Mouse (Mus musculus) heart, embryonic 14.5 days (tissue): ENCODE results near the gene Olfr96. TPM values are rescaled to one million over a fixed set of nuclear protein-coding genes. Genes with fewer than 3 reads are reported as not detected.

Experiments
- ATAC-seq: fragments of 200-750 bp; cut with Nextera tagmentation; 2 replicates; pipeline ENCODE4 v1.8.0; 2017; ENCODE audit warnings: low read depth, moderate TSS enrichment; ENCODE audit not compliant: insufficient number of reproducible peaks, insufficient read depth, low FRiP score
- H3K27ac ChIP-seq, 2 experiments: fragments of 200-500 bp in 1 of 2; fragments of 300-500 bp in 1 of 2; sonication (generic) in 1 of 2; replicated peaks in 1 of 2; 2 replicates each; pipeline ENCODE4 v1.5.1; 2012 to 2014; ENCODE audit warnings: low read depth in 2 of 2, low read length in 2 of 2, control low read depth in 1 of 2, mild to moderate bottlenecking in 1 of 2, mixed read lengths in 1 of 2; ENCODE audit not compliant: control insufficient read depth in 1 of 2, insufficient read depth in 1 of 2
- H3K27me3 ChIP-seq: fragments of 300-500 bp; sonication (generic); 2 replicates; pipeline ENCODE4 v1.6.1; 2014; ENCODE audit warnings: mild to moderate bottlenecking, low read length, control low read depth; ENCODE audit not compliant: control insufficient read depth, insufficient read depth
- H3K36me3 ChIP-seq: fragments of 300-500 bp; sonication (generic); 2 replicates; pipeline ENCODE4 v1.6.1; 2014; ENCODE audit warnings: mild to moderate bottlenecking, control low read depth, low read length, mixed read lengths; ENCODE audit not compliant: control insufficient read depth, insufficient read depth
- H3K4me1 ChIP-seq, 2 experiments: fragments of 200-500 bp in 1 of 2; fragments of 300-500 bp in 1 of 2; sonication (generic) in 1 of 2; 2 replicates each; pipeline ENCODE4 v1.6.1; 2012 to 2014; ENCODE audit warnings: low read length in 2 of 2, control low read depth in 1 of 2, mixed read lengths in 1 of 2; ENCODE audit not compliant: control insufficient read depth in 2 of 2, insufficient read depth in 2 of 2
- H3K4me2 ChIP-seq: fragments of 300-500 bp; sonication (generic); 2 replicates; pipeline ENCODE4 v1.6.1; 2014; ENCODE audit warnings: mild to moderate bottlenecking, low read length
- H3K4me3 ChIP-seq, 2 experiments: fragments of 200-500 bp in 1 of 2; fragments of 300-500 bp in 1 of 2; sonication (generic) in 1 of 2; 2 replicates each; pipeline ENCODE4 v1.5.1; 2012 to 2014; ENCODE audit warnings: low read length in 2 of 2, mild to moderate bottlenecking in 2 of 2, control low read depth in 1 of 2, low read depth in 1 of 2, moderate library complexity in 1 of 2; ENCODE audit not compliant: control insufficient read depth in 1 of 2, insufficient read depth in 1 of 2
- H3K9ac ChIP-seq: fragments of 300-500 bp; sonication (generic); 2 replicates; pipeline ENCODE4 v1.6.1; 2014; ENCODE audit warnings: mild to moderate bottlenecking, low read length
- H3K9me3 ChIP-seq: fragments of 300-500 bp; sonication (generic); 2 replicates; pipeline ENCODE4 v1.6.1; 2016; ENCODE audit warnings: low read length, control low read depth; ENCODE audit not compliant: control insufficient read depth
- WGBS: fragments of 180-500 bp; shearing (Covaris S2); extraction: QIAGEN DNeasy Blood & Tissue Kit; methylation state at CpG from one replicate; pipeline ENCODE4 v1.1.7; 2014; 5-methylcytosine and 5-hydroxymethylcytosine counted together
- polyA plus RNA-seq: library from polyadenylated mRNA; unstranded; fragments of >200 nt; fragmentation: Nextera tagmentation; extraction: Ambion mirVana; gene quantifications from 2 replicates; pipeline ENCODE4 v1.2.1, GENCODE M21; 2014

The Olfr96 gene
- polyA plus RNA-seq, 1 experiment from 2014 or later = not detected

DNA sequence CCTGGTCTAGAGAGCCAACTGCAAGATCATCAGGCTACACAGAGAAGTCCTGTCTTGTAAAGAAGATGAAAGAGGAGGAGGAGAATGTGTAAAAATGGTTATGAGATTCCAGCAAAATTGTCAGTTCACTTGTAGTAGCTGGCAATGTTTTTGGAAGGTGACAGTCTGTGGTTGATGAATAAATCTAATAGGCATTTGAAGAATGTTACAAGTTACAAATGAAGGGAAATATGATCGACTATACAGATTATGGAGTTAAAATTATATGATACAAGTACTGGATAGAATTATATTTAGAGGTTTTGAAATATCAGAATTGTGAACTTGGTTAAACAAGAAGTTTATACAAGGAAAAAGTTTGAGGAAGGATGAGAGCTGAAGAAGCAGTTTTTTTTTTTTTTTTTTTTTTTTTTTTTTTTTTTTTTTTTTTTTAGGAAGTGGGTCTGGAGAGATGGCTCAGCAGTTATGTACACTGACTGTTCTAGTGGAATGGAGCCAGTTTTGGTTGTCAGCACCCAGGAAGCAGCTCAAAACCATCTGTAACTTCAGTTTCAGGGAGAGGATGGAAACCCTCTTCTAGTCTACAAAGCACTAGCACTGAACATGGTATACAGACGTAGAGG lies 55.8 kb downstream of the Olfr96 start:
- no peak overlapping the region for H3K27ac ChIP-seq
- WGBS = 52% methylated on average over 2 of the region's 2 CpGs
- no peak overlapping the region for H3K4me3 ChIP-seq
- no peaks in the 10 kb centered on the region for H3K36me3 ChIP-seq
- no peaks in the 10 kb centered on the region for H3K9me3 ChIP-seq
- no peaks in the 10 kb centered on the region for H3K27me3 ChIP-seq
- no peaks in the 10 kb centered on the region for H3K4me1 ChIP-seq
- no peak overlapping the region for H3K4me2 ChIP-seq
- no peak for ATAC-seq
- H3K9ac ChIP-seq = no peak overlapping the region

Other genes starting within 250 kb of the Olfr96 start
- 0.32 TPM in 1 of 2 replicates, not detected in the other for gene 2410137M14Rik, start 238.9 kb upstream of the Olfr96 start, polyA plus RNA-seq
- gene H2-M5, start 230.6 kb upstream of the Olfr96 start, polyA plus RNA-seq = 0.23 and 0.75 TPM in 2 replicates
- 38.3 and 43.4 TPM in 2 replicates for gene Zfp57, start 219.0 kb upstream of the Olfr96 start, polyA plus RNA-seq
- gene Mog, start 196.7 kb upstream of the Olfr96 start, polyA plus RNA-seq = 0.15 TPM in 1 of 2 replicates, not detected in the other
- gene Gabbr1, start 174.2 kb upstream of the Olfr96 start, polyA plus RNA-seq = 3.6 and 8.0 TPM in 2 replicates
- gene Olfr90, start 131.6 kb upstream of the Olfr96 start, polyA plus RNA-seq = not detected in 2 replicates
- not detected in 2 replicates for gene Olfr91, start 121.9 kb upstream of the Olfr96 start, polyA plus RNA-seq
- not detected in 2 replicates for gene Olfr92, start 100.1 kb upstream of the Olfr96 start, polyA plus RNA-seq
- not detected in 2 replicates for gene Olfr93, start 58.7 kb upstream of the Olfr96 start, polyA plus RNA-seq
- gene Ubd, start 26.3 kb upstream of the Olfr96 start, polyA plus RNA-seq = not detected in 2 replicates
- not detected in 2 replicates for gene Olfr94, start 19.2 kb upstream of the Olfr96 start, polyA plus RNA-seq
- not detected in 2 replicates for gene Olfr95, start 7.0 kb upstream of the Olfr96 start, polyA plus RNA-seq
- not detected in 2 replicates for gene Olfr97, start 17.2 kb downstream of the Olfr96 start, polyA plus RNA-seq
- not detected in 2 replicates for gene Olfr98, start 43.6 kb downstream of the Olfr96 start, polyA plus RNA-seq
- gene H2-M3, start 50.1 kb downstream of the Olfr96 start, polyA plus RNA-seq = 1.1 and 2.1 TPM in 2 replicates
- gene Olfr99, start 63.3 kb downstream of the Olfr96 start, polyA plus RNA-seq = not detected in 2 replicates
- gene Olfr101, start 84.2 kb downstream of the Olfr96 start, polyA plus RNA-seq = not detected in 2 replicates
- gene Olfr102, start 96.9 kb downstream of the Olfr96 start, polyA plus RNA-seq = not detected in 2 replicates
- gene Olfr103, start 119.6 kb downstream of the Olfr96 start, polyA plus RNA-seq = not detected in 2 replicates
- not detected in 2 replicates for gene Olfr104-ps, start 139.4 kb downstream of the Olfr96 start, polyA plus RNA-seq
- gene Olfr105-ps, start 158.9 kb downstream of the Olfr96 start, polyA plus RNA-seq = not detected in 2 replicates
- not detected in 2 replicates for gene Olfr106-ps, start 170.2 kb downstream of the Olfr96 start, polyA plus RNA-seq
- gene Olfr107, start 179.1 kb downstream of the Olfr96 start, polyA plus RNA-seq = not detected in 2 replicates
- gene Olfr108, start 225.3 kb downstream of the Olfr96 start, polyA plus RNA-seq = not detected in 2 replicates
- not detected in 2 replicates for gene Olfr109, start 238.8 kb downstream of the Olfr96 start, polyA plus RNA-seq